Mouse (Mus musculus) urinary bladder, adult 18-20 months (tissue): ENCODE results near the gene Slc6a5.
A peak's percentile ranks its signal among the peaks of the same experiment; 100 is the strongest.
"Not testable (repeated sequence)": the region's sequence is repeated elsewhere in the genome, so short reads cannot be mapped to it uniquely, and the experiment has no call there.

Source experiments
- DNase-seq, 2 experiments: peaks; one replicate each; pipeline ENCODE4 v3.0.0; 2022; ENCODE audit warnings: low spot score in 2 of 2, mixed read lengths in 2 of 2

The Slc6a5 gene

GRCm38 (mm10) chr7:49913164-49913563 is 3.2 kb downstream of the Slc6a5 start:
- no peak for DNase-seq

GRCm38 (mm10) chr7:49913728-49914328 is 3.9 kb downstream of the Slc6a5 start:
- no peak for DNase-seq

DNA sequence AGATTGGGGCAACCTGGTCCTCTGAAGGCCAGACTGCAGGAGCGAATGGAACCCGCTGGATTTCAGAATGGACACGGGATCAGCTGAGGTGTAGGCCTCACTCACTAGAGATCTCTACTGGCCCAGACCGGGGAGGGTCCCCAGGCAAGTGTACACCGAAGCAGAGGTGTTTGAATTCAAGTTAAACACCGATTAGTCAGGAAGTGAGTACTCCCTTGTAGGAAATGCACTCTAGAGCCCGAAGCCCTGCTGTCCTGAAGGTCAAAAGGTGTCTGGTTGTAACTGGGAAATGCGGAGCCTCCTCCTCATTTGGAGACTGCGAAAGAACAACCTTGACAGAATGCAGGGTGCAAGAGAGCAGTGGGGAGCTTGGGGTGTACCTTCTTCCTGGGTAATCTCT is 5.0 kb downstream of the Slc6a5 start:
- no peak for DNase-seq

- no peak for DNase-seq
These were observed 5.5 kb downstream of the Slc6a5 start for GRCm38 (mm10) chr7:49915471-49915870.

GRCm38 (mm10) chr7:49919494-49919893 is 9.5 kb downstream of the Slc6a5 start:
- no peak for DNase-seq

DNA sequence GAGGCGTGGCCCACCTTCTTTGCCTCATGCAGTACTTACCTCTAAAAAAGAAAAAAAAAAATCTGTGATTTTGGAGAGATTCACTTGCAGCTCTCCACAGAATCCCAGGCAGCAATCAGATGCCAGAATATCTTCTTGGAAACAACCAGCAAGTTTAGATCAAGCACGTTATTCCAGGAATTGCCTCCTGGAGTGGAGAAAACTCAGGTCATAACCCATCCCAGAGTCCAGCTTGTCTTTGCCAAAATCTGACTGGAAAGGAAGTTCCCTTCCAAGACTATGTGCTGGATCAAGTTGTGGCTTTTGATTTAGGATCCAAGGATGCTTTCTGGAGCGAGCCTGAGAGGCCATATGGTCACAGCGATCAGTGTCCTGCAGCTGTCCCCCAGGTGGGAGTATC is 10.8 kb downstream of the Slc6a5 start:
- no peak for DNase-seq

GRCm38 (mm10) chr7:49922928-49923327 is 13.0 kb downstream of the Slc6a5 start:
- peak in 1 of 2 experiments; percentile 8 for DNase-seq

DNA sequence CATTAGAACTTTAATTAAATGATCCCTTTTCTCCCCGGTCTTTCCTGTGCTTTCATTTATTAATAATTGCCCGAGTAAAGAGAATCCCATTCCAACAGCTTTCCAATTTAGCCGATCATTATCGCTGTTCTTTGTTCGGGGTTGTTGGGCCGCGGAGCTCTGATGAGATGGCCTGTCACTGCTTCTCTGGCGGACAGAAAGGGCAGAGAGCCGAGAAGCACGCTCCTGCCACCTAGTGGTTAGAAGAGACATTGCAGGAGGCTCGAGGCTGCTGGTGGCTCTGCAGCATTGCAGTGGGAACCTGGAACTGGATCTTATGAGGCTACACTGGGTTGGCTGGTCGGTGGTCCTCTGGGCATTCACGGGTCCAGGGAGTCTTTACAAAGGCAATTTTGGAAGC is 13.4 kb downstream of the Slc6a5 start:
- peak; percentile 50 to 56 for DNase-seq

DNA sequence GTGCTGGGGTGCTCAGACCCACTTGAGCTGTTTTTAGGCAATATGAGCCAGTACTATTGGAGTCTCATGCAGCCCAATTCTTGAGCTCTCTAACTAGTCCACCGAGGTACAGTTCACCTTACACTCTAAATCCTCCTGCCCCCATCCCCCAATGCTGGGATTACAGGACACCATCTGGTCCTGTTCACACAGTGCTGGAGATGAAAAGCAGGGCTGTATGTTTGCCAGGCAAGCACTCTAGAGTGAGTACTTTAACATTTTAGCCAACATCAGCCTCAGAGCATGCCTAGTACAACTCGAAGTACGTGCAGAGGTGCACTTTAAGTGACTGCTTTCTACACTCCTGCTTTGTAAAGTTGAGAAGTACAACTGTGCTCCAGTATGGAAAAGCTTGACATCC is 18.6 kb downstream of the Slc6a5 start:
- DNase-seq, result no peak

GRCm38 (mm10) chr7:49929999-49930398 is 20.1 kb downstream of the Slc6a5 start:
- no peak for DNase-seq

DNA sequence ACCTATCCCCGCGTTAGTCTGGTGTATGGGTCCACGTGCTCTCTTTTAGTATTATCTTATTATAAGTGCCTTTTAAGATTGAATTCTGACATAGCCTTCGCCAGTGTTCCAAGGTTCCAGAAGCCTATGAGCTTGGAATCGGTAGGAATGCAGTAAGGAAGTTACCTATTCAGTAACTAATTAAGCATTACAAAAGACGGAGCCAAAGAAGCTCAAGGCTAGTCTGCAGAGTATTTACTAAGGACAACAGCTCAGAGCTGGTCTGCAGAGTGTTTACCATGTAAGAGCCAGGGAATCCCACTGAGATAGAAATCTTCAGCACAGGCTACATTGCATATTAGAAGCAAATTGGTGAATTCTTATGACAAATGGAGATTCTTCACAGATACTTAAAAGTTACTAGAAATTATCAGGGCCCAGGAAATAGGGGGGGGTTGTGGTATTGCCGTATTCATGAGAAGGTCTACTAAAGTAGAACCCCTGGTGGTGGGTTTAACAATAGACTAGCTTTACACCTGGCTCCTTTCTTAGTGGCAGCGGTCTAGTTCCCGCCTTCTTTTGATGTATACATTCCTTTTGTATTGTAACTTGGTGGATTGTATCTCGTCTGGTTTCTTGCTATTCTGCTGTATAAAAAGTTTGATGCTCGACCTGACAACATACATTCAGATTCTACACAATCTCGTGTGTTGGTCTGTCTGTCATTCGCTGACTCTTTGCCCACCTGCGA is 23.6 kb downstream of the Slc6a5 start:
- not testable (repeated sequence) for DNase-seq

GRCm38 (mm10) chr7:49936821-49937220 is 26.9 kb downstream of the Slc6a5 start:
- DNase-seq, result no peak

- no peak for DNase-seq
These were observed 32.1 kb downstream of the Slc6a5 start for GRCm38 (mm10) chr7:49942023-49942422.

DNA sequence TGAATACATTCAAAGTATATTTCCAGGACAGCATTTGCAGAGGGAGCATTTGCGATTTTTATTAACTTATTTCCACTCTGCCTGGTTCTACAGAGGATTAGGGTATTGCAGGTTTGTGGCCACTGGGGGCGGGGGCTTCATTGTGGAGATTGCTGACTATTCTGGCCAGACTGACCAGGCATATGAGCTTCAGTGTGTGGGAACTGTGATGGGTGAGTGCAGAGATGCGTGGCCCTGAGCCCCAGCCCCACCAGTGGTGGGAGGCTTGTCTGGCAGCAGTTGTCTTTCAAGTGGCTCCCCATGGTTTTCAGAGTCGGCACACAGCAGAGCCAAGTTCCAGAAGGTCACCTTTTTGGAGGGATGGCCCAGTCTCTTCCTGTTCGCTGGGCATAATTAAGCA is 32.5 kb downstream of the Slc6a5 start:
- no peak for DNase-seq

DNA sequence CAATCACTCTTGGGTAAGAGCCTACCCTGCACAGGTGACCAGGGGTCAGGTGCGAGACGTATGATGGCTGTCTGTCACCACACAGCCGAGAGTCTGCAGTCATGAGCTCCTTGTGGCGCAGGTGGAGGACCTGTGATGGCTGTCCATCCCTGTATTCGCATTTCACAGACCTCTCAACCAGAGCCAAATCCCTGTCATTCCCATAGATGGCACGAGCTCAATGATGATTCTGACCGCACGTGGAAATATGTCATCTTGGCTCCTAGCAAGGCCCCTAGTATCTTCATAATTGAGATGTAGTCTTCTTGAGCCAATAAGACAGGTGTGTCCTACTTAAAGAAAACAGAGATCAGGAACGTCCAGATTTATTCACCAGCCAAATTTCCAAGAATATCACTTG is 36.7 kb downstream of the Slc6a5 start:
- no peak for DNase-seq

- DNase-seq, result no peak
These were observed 43.7 kb downstream of the Slc6a5 start for GRCm38 (mm10) chr7:49953546-49954181.

- DNase-seq, result no peak
These were observed 44.9 kb downstream of the Slc6a5 start for GRCm38 (mm10) chr7:49954834-49955233.

DNA sequence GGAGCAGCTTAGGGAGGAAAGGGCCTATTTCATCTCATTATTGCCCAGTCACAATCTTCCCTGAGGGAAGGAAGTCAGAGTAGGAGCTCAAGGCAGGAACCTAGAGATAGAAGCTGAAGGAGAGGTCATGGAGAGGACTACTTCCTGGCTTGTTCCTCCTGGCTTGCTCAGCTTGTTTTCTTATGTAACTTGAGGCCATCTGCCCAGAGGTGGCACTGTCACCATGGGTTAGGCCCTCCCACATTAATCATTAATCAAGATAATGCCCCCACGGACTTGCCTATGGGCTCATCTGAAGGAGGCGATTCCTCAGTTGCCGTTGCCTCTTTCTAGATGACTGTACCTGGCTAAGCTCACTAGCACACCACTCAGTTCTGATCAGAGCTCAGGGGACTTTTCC is 47.2 kb downstream of the Slc6a5 start:
- DNase-seq, result no peak

DNA sequence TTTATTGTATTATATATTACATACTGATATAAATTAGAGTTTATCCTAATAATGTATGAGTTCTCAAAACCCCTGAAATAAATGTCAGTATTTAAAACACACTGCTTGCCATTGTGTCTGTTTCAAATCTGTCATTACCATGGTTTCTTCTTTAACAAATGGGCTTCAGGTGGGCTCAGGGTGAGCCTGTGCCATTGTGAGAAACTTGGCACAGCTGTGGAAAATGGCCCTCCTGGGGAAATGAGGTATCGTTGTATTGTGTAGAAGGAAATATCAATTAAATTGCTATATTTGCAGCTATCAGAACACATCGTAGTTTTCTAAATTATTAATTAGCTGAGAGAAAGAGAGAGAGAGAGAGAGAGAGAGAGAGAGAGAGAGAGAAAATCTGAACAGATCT is 53.8 kb downstream of the Slc6a5 start:
- no peak for DNase-seq

- DNase-seq, result no peak
These were observed 59.6 kb downstream of the Slc6a5 start for GRCm38 (mm10) chr7:49969516-49969915.

DNA sequence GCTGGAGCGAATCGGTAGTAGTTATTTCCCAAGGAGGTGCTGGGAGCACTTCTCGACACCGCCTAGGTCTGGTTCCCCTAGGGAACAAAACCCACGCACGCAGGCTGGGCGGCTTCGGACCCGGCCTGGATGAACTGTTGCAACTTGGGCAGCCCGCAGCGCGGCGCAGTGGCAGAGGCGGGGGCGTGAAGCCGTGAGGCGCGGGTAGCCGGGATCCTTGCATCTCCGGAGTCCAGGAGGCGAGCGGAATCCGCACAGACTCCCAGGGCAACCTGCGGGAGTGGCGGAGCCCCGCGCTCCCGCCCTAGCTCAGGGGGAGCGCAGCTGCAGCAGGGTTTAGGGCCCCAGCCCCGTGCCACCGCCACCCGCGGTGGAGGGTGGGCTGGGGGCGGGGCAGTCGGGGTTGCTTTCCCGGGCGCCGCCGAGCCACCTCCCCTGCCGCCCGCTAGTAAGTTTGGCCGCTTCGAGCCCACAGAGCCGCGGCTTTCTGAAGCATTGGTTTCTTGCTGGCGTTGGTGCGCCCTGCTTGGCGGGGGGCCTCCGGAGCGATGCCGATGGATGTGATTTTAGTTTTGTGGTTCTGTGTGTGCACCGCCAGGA is 65.0 kb downstream of the Slc6a5 start, which contains the start of gene Nell1:
TSS of gene Nell1 (plus strand) at position 24 of the 600 bp plus-strand sequence.
- DNase-seq, result no peak

GRCm38 (mm10) chr7:49975441-49976121 is 65.6 kb downstream of the Slc6a5 start:
- no peak for DNase-seq
